Comparison of ENCODE assay signal across 8 mouse cellular contexts in the genomic region with DNA sequence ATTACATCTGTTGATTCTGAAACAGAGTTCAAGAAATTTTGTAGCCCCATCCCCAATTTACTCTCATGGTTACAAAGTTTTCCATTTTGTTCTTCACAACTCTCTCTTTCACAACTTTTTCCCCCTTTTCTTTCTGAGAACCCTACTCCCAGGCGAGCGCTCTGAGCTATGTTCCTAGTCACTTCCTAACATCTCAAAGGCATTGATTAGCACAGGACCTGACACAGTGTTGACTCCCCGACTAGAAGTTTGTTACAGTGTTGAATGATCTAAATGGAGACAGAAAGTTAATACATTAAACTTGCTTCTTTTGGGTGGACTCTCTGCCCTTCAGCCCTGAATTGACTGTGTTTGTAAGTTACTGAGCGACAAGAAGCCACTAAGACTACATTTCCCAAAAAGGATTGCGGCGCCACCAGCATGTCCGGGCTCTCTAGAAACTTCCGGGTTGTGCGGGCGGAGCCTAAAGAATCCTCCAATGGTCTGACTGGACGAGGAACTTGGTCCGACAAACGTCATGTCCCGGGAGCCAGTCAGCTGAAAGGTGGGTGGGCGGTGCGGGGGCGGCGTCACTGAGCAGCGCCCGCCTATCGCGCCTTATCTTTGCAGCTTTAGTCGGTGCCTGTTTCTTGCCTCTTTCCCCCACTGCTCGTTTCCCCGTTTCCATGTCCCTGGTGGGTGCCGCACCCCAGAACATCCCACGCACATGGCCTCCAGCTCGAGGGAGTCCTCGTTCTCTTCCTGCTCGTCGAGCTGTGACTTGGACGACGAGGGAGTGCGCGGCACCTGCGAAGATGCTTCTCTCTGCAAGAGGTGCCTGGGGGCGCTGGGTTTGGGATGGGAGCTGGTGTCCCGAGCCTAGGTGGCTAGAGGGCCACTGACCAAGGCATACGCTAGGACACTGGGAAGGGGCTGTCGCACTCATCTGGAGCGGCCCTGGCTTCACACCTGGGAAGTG. TPM values are rescaled to one million over a fixed set of nuclear protein-coding genes. Genes with fewer than 3 reads are reported as not detected.
DNase-seq lines count a peak whose midpoint lies in the region; ATAC-seq and TF ChIP-seq lines count a peak whose summit lies in the region.

No protein-coding gene starts in this region.

- peak overlapping the region; percentile 85 for H3K9ac ChIP-seq in embryonic facial prominence, embryonic 14.5 days (ENCODE audit: low read depth, low read length)
- peak overlapping the region; percentile 85 for H3K9ac ChIP-seq in heart, adult 2 months (ENCODE audit: low read depth, low read length)
- H3K9ac ChIP-seq in limb, embryonic 13.5 days = peak overlapping the region; percentile 80
- H3K9ac ChIP-seq in midbrain, embryonic 16.5 days (ENCODE audit: low read depth, low read length) = peak overlapping the region; percentile 78

- H3K4me2 ChIP-seq in embryonic facial prominence, embryonic 14.5 days (ENCODE audit: low read depth, low read length) = peak overlapping the region; percentile 83
- H3K4me2 ChIP-seq in limb, embryonic 13.5 days (replicated peaks) = peak overlapping the region; percentile 85
- H3K4me2 ChIP-seq in midbrain, embryonic 16.5 days (ENCODE audit: low read length) = peak overlapping the region; percentile 86

- H3K9me3 ChIP-seq in embryonic facial prominence, embryonic 14.5 days (ENCODE audit: control insufficient read depth, low read length) = no peaks in the 10 kb centered on the region
- H3K9me3 ChIP-seq in limb, embryonic 13.5 days = no peaks in the 10 kb centered on the region
- H3K9me3 ChIP-seq in midbrain, embryonic 16.5 days (replicated peaks; ENCODE audit: control insufficient read depth, low read length, poor library complexity, severe bottlenecking) = no peaks in the 10 kb centered on the region

- H3K79me2 ChIP-seq in heart, adult 2 months (replicated peaks; ENCODE audit: control insufficient read depth, insufficient read depth, low read length) = peaks cover 2% of the 10 kb centered on the region

- peaks cover 5% of the 10 kb centered on the region for H3K4me1 ChIP-seq in embryonic facial prominence, embryonic 14.5 days (ENCODE audit: control insufficient read depth, insufficient read depth, low read length)
- H3K4me1 ChIP-seq in heart, adult 2 months (ENCODE audit: control insufficient read depth, insufficient read depth, low read length) = peaks cover 1% of the 10 kb centered on the region; the same call in 1 of the 2 replicates
- peaks cover 13% of the 10 kb centered on the region for H3K4me1 ChIP-seq in limb, embryonic 13.5 days
- peaks cover 22% of the 10 kb centered on the region for H3K4me1 ChIP-seq in midbrain, embryonic 16.5 days (ENCODE audit: control insufficient read depth, insufficient read depth, low read length)

- H3K27me3 ChIP-seq in embryonic facial prominence, embryonic 14.5 days (replicated peaks; ENCODE audit: control insufficient read depth, insufficient read depth, low read length) = no peaks in the 10 kb centered on the region
- H3K27me3 ChIP-seq in heart, adult 2 months (ENCODE audit: control insufficient read depth, insufficient read depth, low read length) = no peaks in the 10 kb centered on the region
- no peaks in the 10 kb centered on the region for H3K27me3 ChIP-seq in limb, embryonic 13.5 days
- H3K27me3 ChIP-seq in midbrain, embryonic 16.5 days (ENCODE audit: control insufficient read depth, insufficient read depth, low read depth, low read length) = no peaks in the 10 kb centered on the region

- intact Hi-C loops in heart, adult 2 months (cut with DNase I) = loop anchor here (10.0 kb wide), 1 partner anchor 403 kb away; no protein-coding TSS in a partner anchor

- ATAC-seq in embryonic facial prominence, embryonic 14.5 days (ENCODE audit: low read depth) = peak; percentile 100
- ATAC-seq in limb, embryonic 13.5 days (ENCODE audit: low FRiP score, low read depth) = peak; percentile 100
- ATAC-seq in midbrain, embryonic 16.5 days = peak; percentile 99

- TF ChIP-seq EP300 in heart, adult 2 months (IDR thresholded peaks at IDR 0.05; ENCODE audit: insufficient read depth, low read depth, low read length) = no peak

- DNase-seq in 3T3-L1 (ENCODE audit: low read depth, low spot score) = peak; percentile 97
- DNase-seq in adrenal gland, postnatal 4 days (ENCODE audit: low spot score in 2 of 2) = peak; percentile 73 to 89
- peak; percentile 99 for DNase-seq in embryonic facial prominence, embryonic 14.5 days (ENCODE audit: low spot score)
- DNase-seq in heart, adult 2 months = peak; percentile 90 to 96
- peak; percentile 97 to 98 for DNase-seq in kidney, adult 8-10 months
- DNase-seq in spleen, postnatal 10 days (ENCODE audit: low spot score in 2 of 2) = peak; percentile 83 to 96

- WGBS in embryonic facial prominence, embryonic 14.5 days = 4% methylated on average over 39 of the region's 41 CpGs
- 4% methylated on average over 41 of the region's 41 CpGs for WGBS in heart, adult 2 months
- WGBS in limb, embryonic 13.5 days = 4% methylated on average over 41 of the region's 41 CpGs
- 4% methylated on average over 41 of the region's 41 CpGs for WGBS in midbrain, embryonic 16.5 days

- no peaks in the 10 kb centered on the region for H3K36me3 ChIP-seq in embryonic facial prominence, embryonic 14.5 days (ENCODE audit: control insufficient read depth, insufficient read depth, low read length)
- no peaks in the 10 kb centered on the region; the same call in 1 of the 2 replicates for H3K36me3 ChIP-seq in heart, adult 2 months (ENCODE audit: control insufficient read depth, insufficient read depth, low read length)
- no peaks in the 10 kb centered on the region for H3K36me3 ChIP-seq in limb, embryonic 13.5 days
- H3K36me3 ChIP-seq in midbrain, embryonic 16.5 days (ENCODE audit: control insufficient read depth, insufficient read depth, low read length) = no peaks in the 10 kb centered on the region

- peak; percentile 18; the same call in 1 of the 2 replicates for TF ChIP-seq CTCF in heart, adult 2 months (IDR thresholded peaks at IDR 0.05)

- peak overlapping the region; percentile 83 for H3K4me3 ChIP-seq in embryonic facial prominence, embryonic 14.5 days (ENCODE audit: low read depth, low read length)
- H3K4me3 ChIP-seq in heart, adult 2 months = peak overlapping the region; percentile 99
- peak overlapping the region; percentile 86 for H3K4me3 ChIP-seq in limb, embryonic 13.5 days
- H3K4me3 ChIP-seq in midbrain, embryonic 16.5 days (ENCODE audit: low read depth, low read length) = peak overlapping the region; percentile 70

- peak overlapping the region; percentile 65; the same call in 1 of the 2 replicates for H3K27ac ChIP-seq in embryonic facial prominence, embryonic 14.5 days (replicated peaks; ENCODE audit: low read depth, low read length)
- H3K27ac ChIP-seq in heart, adult 2 months = peak overlapping the region; percentile 76
- no peak overlapping the region for H3K27ac ChIP-seq in limb, embryonic 13.5 days
- H3K27ac ChIP-seq in midbrain, embryonic 16.5 days (ENCODE audit: low read length) = peak overlapping the region; percentile 76

- TF ChIP-seq POLR2A in heart, adult 2 months (IDR thresholded peaks at IDR 0.05; ENCODE audit: insufficient read depth, low read depth, low read length) = peak; percentile 87

RNA-seq across cellular contexts. Expression of gene Arhgap17, which starts 8.0 kb away (rescaled TPM):
- total RNA-seq in adrenal gland, postnatal 4 days (2021) = 10 to 100 TPM; 43.5 to 54.8 TPM
- polyA plus RNA-seq in embryonic facial prominence, embryonic 14.5 days (2014; fragmentation: Nextera tagmentation; extraction: Ambion mirVana) = 24.4 and 24.6 TPM in 2 replicates
- 10 to 100 TPM; 14.6 to 17.0 TPM for total RNA-seq in heart, adult 2 months (2021)
- 10.0 and 13.8 TPM in 2 replicates for polyA plus RNA-seq in heart, adult 2 months (2012; rRNA removed)
- polyA plus RNA-seq in limb, embryonic 13.5 days (2015; fragmentation: Nextera tagmentation; extraction: Ambion mirVana) = 20.9 and 23.2 TPM in 2 replicates
- 8.3 and 8.9 TPM in 2 replicates for polyA plus RNA-seq in midbrain, embryonic 16.5 days (2015; fragmentation: Nextera tagmentation; extraction: Ambion mirVana)

RNA-seq across cellular contexts. Expression of gene Lcmt1, which starts 8.1 kb away (rescaled TPM):
- total RNA-seq in adrenal gland, postnatal 4 days (2021) = 10 to 100 TPM; 34.0 to 35.7 TPM
- 40.1 and 45.6 TPM in 2 replicates for polyA plus RNA-seq in embryonic facial prominence, embryonic 14.5 days (2014; fragmentation: Nextera tagmentation; extraction: Ambion mirVana)
- total RNA-seq in heart, adult 2 months (2021) = 10 to 100 TPM; 21.7 to 22.0 TPM
- 18.5 and 22.2 TPM in 2 replicates for polyA plus RNA-seq in heart, adult 2 months (2012; rRNA removed)
- polyA plus RNA-seq in limb, embryonic 13.5 days (2015; fragmentation: Nextera tagmentation; extraction: Ambion mirVana) = 45.9 and 46.4 TPM in 2 replicates
- polyA plus RNA-seq in midbrain, embryonic 16.5 days (2015; fragmentation: Nextera tagmentation; extraction: Ambion mirVana) = 110 and 117 TPM in 2 replicates
